Mouse (Mus musculus): ENCODE results near the gene Fam166a. TPM values are rescaled to one million over a fixed set of nuclear protein-coding genes. Genes with fewer than 3 reads are reported as not detected.
A peak's percentile ranks its signal among the peaks of the same experiment; 100 is the strongest.

The Fam166a gene
- polyA plus RNA-seq, 1 experiment, result 0.55 TPM

GRCm38 (mm10) chr2:25240723-25241437 lies 22.3 kb downstream of the Fam166a start:
- WGBS, result 2% methylated on average over 29 of the region's 29 CpGs
- peak overlapping the region; percentile 61; the same call in 1 of the 2 replicates for H3K27ac ChIP-seq (ENCODE audit: insufficient read depth, low read depth, low read length)
- DNase-seq, result peak; percentile 92

GRCm38 (mm10) chr2:25241438-25241775 lies 22.9 kb downstream of the Fam166a start:
- Histone ChIP-seq H3K27me3 (replicated peaks; ENCODE audit: control insufficient read depth, insufficient read depth, low read length) (no peaks in the 10 kb centered on the region), H3K4me1 (ENCODE audit: control insufficient read depth, insufficient read depth, low read length) (peaks cover 14% of the 10 kb centered on the region; the same call in 1 of the 2 replicates), H3K36me3 (ENCODE audit: control insufficient read depth, insufficient read depth, low read length) (no peaks in the 10 kb centered on the region), H3K4me3 (ENCODE audit: insufficient read depth, low read depth, low read length) (no peak overlapping the region; the same call in 1 of the 2 replicates), H3K27ac (ENCODE audit: insufficient read depth, low read depth, low read length) (no peak overlapping the region; the same call in 1 of the 2 replicates)
- TF ChIP-seq POLR2A (IDR thresholded peaks at IDR 0.05; ENCODE audit: low read depth, low read length), result no peak
- TF ChIP-seq CTCF (conservative IDR thresholded peaks at IDR 0.05; ENCODE audit: insufficient read depth, insufficient read length, low read depth, low read length), result no peak
- no peak for DNase-seq
- WGBS, result 10% methylated on average over 6 of the region's 6 CpGs

More at GRCm38 (mm10) chr2:25240723-25241437, 22.3 kb downstream of the Fam166a start:
- peaks cover 17% of the 10 kb centered on the region for H3K4me1 ChIP-seq (ENCODE audit: control insufficient read depth, insufficient read depth, low read length)
- TF ChIP-seq POLR2A (IDR thresholded peaks at IDR 0.05; ENCODE audit: low read depth, low read length), result no peak
- TF ChIP-seq CTCF (conservative IDR thresholded peaks at IDR 0.05; ENCODE audit: insufficient read depth, insufficient read length, low read depth, low read length), result no peak
- H3K4me3 ChIP-seq (ENCODE audit: insufficient read depth, low read depth, low read length), result peak overlapping the region; percentile 43
- no peaks in the 10 kb centered on the region for H3K27me3 ChIP-seq (replicated peaks; ENCODE audit: control insufficient read depth, insufficient read depth, low read length)
- H3K36me3 ChIP-seq (ENCODE audit: control insufficient read depth, insufficient read depth, low read length), result no peaks in the 10 kb centered on the region

GRCm38 (mm10) chr2:25242101-25242506 lies 23.6 kb downstream of the Fam166a start, which contains the start of the genes Rnf208 and Cysrt1:
Gene Rnf208, plus strand, starts transcription at chr2:25242255.
Gene Cysrt1, minus strand, starts transcription at chr2:25242452.
- H3K4me3 ChIP-seq (ENCODE audit: insufficient read depth, low read depth, low read length), result peak within 1 kb of the TSS; percentile 59
- DNase-seq, result no peak
- H3K36me3 ChIP-seq (ENCODE audit: control insufficient read depth, insufficient read depth, low read length), result no peaks in the 10 kb centered on the region
- peak within 1 kb of the TSS; percentile 32; the same call in 1 of the 2 replicates for H3K27ac ChIP-seq (ENCODE audit: insufficient read depth, low read depth, low read length)
- under 1% methylated on average over 41 of the region's 59 CpGs for WGBS
- TF ChIP-seq POLR2A (IDR thresholded peaks at IDR 0.05; ENCODE audit: low read depth, low read length) (no peak), CTCF (conservative IDR thresholded peaks at IDR 0.05; ENCODE audit: insufficient read depth, insufficient read length, low read depth, low read length) (no peak)
- no peaks in the 10 kb centered on the region for H3K27me3 ChIP-seq (replicated peaks; ENCODE audit: control insufficient read depth, insufficient read depth, low read length)
- H3K4me1 ChIP-seq (ENCODE audit: control insufficient read depth, insufficient read depth, low read length), result peaks cover 14% of the 10 kb centered on the region; the same call in 1 of the 2 replicates

GRCm38 (mm10) chr2:25243342-25243741 lies 24.8 kb downstream of the Fam166a start:
- no peak for TF ChIP-seq POLR2A (IDR thresholded peaks at IDR 0.05; ENCODE audit: low read depth, low read length)
- no peak for TF ChIP-seq CTCF (conservative IDR thresholded peaks at IDR 0.05; ENCODE audit: insufficient read depth, insufficient read length, low read depth, low read length)
- no peaks in the 10 kb centered on the region for H3K36me3 ChIP-seq (ENCODE audit: control insufficient read depth, insufficient read depth, low read length)
- no peaks in the 10 kb centered on the region for H3K27me3 ChIP-seq (replicated peaks; ENCODE audit: control insufficient read depth, insufficient read depth, low read length)
- H3K27ac ChIP-seq (ENCODE audit: insufficient read depth, low read depth, low read length), result no peak overlapping the region
- no peak overlapping the region for H3K4me3 ChIP-seq (ENCODE audit: insufficient read depth, low read depth, low read length)
- WGBS, result 82% methylated on average over 8 of the region's 8 CpGs
- DNase-seq, result no peak
- peaks cover 10% of the 10 kb centered on the region; the same call in 1 of the 2 replicates for H3K4me1 ChIP-seq (ENCODE audit: control insufficient read depth, insufficient read depth, low read length)

- no peak overlapping the region for H3K4me3 ChIP-seq (ENCODE audit: insufficient read depth, low read depth, low read length)
- H3K27ac ChIP-seq (ENCODE audit: insufficient read depth, low read depth, low read length), result no peak overlapping the region
- DNase-seq, result peak; percentile 59
- no peak for TF ChIP-seq CTCF (conservative IDR thresholded peaks at IDR 0.05; ENCODE audit: insufficient read depth, insufficient read length, low read depth, low read length)
- TF ChIP-seq POLR2A (IDR thresholded peaks at IDR 0.05; ENCODE audit: low read depth, low read length), result no peak
- H3K27me3 ChIP-seq (replicated peaks; ENCODE audit: control insufficient read depth, insufficient read depth, low read length), result no peaks in the 10 kb centered on the region
- no peaks in the 10 kb centered on the region for H3K36me3 ChIP-seq (ENCODE audit: control insufficient read depth, insufficient read depth, low read length)
- WGBS, result 86% methylated on average over 4 of the region's 4 CpGs
- H3K4me1 ChIP-seq (ENCODE audit: control insufficient read depth, insufficient read depth, low read length), result peaks cover 10% of the 10 kb centered on the region; the same call in 1 of the 2 replicates
Observed at GRCm38 (mm10) chr2:25244144-25244543, 25.6 kb downstream of the Fam166a start.

GRCm38 (mm10) chr2:25246183-25247072 lies 27.9 kb downstream of the Fam166a start, which contains the start of gene AL732309.1:
Gene AL732309.1, minus strand, starts transcription at chr2:25246863.
- H3K4me1 ChIP-seq (ENCODE audit: control insufficient read depth, insufficient read depth, low read length), result peaks cover under 1% of the 10 kb centered on the region; the same call in 1 of the 2 replicates
- peak within 1 kb of the TSS; percentile 6; the same call in 1 of the 2 replicates for H3K27ac ChIP-seq (ENCODE audit: insufficient read depth, low read depth, low read length)
- no peak within 1 kb of the TSS for H3K4me3 ChIP-seq (ENCODE audit: insufficient read depth, low read depth, low read length)
- 75% methylated on average over 10 of the region's 10 CpGs for WGBS
- H3K36me3 ChIP-seq (ENCODE audit: control insufficient read depth, insufficient read depth, low read length), result no peaks in the 10 kb centered on the region
- no peaks in the 10 kb centered on the region for H3K27me3 ChIP-seq (replicated peaks; ENCODE audit: control insufficient read depth, insufficient read depth, low read length)
- peak; percentile 69 for DNase-seq
- TF ChIP-seq CTCF (conservative IDR thresholded peaks at IDR 0.05; ENCODE audit: insufficient read depth, insufficient read length, low read depth, low read length) (no peak), POLR2A (IDR thresholded peaks at IDR 0.05; ENCODE audit: low read depth, low read length) (no peak)

Measured in kidney, adult 2 months (tissue).